Mouse (Mus musculus): ENCODE results near the gene Cby1. TPM values are rescaled to one million over a fixed set of nuclear protein-coding genes. Genes with fewer than 3 reads are reported as not detected.
A peak's percentile ranks its signal among the peaks of the same experiment; 100 is the strongest.
"Not testable (repeated sequence)": the region's sequence is repeated elsewhere in the genome, so short reads cannot be mapped to it uniquely, and the experiment has no call there.

The Cby1 gene
- 10 to 100 TPM; 18.7 to 23.6 TPM for total RNA-seq (2021)
- long read RNA-seq, experiment 1, transcript Cby1-201 (5 exons, 1,147 nt) = major isoform, 20 of 21 reads
- long read RNA-seq, experiment 1, partial matches to known transcripts = 0 of 21 reads
- long read RNA-seq, experiment 1, other reads (novel, unspliced or antisense) = 1 of 21 reads
- long read RNA-seq, experiment 2, transcript Cby1-201 (5 exons, 1,147 nt) = major isoform, 14 of 14 reads
- long read RNA-seq, experiment 2, partial matches to known transcripts = 0 of 14 reads
- long read RNA-seq, experiment 2, other reads (novel, unspliced or antisense) = 0 of 14 reads

DNA sequence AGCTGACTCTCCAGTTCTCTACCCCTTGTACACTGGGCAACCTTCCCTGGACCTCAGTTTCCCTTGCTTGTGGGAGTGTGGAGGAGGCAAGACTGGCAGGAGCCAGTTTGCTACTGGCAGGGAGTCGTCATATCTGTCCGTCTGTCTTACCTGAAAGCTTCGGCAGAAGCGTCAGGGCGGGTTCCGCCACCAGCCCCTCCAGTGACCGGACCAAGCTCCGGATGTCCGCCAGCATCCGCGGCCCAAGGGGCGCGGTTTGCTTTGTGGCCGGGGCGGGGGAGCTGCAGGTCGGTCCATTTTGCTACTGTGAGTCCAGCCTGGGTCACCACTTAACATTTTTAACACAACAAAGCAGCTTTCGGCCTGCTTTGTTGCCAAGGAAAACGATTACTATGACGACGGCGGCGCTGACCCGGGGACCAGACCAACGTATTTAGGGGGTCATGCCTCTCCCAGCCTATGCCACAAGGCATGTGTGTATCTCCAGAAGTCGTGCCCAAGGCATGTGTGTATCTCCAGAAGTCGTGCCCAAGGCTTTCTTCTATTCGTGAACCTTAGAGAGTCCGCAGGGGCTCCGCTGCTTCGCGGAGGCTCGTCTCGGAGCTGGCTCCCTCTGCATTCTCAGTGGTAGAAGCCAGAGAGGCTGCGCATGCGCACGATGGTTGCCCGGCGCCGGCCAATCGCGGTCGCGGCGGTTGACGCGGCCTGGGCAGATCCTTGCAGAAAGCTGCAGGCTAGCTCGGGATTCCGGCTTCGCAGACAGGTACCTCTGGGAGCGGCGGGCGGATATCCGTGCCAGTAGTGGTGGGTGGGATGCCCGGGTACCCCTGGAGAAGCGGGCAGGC, at the start of gene Cby1, which contains the start of gene Fam227a:
Gene Cby1 (plus strand): TSS at position 669 of the 845 bp plus-strand sequence.
Gene Fam227a (minus strand): TSS at position 426 of the 845 bp plus-strand sequence.
- DNase-seq = peak; percentile 96

DNA sequence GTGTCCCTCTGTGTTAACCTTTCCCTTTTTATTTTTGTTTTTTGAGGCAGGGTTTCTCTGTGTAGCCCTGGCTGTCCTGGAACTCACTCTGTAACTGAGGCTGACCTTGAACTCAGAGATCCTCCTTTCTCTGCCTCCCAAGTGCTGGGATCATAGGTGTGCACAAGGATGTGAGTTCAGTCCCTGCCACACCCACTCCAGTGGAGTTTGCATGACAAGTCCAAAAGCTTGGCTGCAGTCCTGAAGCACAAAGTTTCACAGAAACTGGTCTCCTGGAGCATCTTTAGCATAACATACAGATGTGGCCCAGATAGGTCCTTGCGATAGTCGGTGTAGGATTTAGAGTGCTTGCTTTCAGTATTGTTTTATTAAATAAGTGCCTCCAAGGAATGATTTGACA, 49.8 kb upstream of the Cby1 start:
- no peak for DNase-seq

DNA sequence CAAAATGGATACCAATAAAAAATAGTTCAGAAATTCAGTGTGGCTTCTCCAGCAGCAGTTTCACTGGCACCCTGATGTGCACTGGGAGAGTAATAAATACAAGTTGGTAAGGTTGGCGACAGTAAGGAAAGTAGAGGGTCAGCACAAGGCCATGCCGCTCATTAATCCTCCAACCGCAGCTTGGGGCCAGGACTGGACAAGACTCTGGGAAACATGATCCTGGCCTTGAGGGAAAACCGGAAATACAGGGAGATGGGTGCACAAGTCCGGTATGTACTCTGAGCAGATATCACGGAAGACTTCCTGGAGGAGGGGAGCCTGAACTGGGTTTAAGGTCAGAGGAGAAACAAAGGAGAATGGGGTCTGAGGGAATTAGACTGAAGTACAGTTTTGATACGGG, 43.5 kb upstream of the Cby1 start:
- no peak for DNase-seq

DNA sequence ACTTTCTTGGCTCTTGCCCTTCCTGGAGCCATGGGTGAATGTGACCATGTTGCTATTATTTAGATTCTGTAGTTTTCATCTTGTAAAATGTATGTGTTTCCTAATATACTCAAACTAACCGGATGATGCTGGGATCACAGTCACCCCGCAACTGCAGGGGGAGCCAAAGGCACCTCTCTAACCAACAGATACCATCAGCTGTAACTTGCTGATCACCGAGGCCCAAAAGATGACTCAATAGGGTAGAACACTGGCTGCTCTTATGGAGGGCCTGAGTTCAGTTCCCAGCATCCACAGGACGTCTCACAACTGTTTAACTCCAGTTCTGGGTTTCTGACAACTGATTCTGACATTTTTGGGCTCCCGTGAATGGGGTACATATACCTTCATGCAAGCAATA, 42.3 kb upstream of the Cby1 start:
- no peak for DNase-seq

DNA sequence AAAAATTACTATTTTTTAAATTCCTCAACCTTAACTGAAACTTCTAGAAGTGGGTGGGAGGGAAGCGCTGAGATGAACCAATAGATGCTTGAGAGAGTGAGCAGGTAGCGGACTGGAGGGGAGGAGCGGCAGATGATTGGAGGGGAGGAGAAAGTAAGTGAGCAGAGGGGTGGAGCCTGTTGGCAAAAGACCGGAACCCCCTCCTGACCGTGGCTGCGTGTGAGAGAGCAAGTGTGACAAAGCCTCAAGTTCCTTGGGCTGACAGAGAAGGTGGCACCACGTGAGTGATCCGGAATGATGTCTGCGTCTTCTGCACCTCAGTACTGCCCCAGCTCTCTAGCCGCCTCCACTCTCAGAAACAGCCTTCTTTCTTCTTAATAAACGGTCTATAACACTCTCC, 41.9 kb upstream of the Cby1 start:
- no peak for DNase-seq

DNA sequence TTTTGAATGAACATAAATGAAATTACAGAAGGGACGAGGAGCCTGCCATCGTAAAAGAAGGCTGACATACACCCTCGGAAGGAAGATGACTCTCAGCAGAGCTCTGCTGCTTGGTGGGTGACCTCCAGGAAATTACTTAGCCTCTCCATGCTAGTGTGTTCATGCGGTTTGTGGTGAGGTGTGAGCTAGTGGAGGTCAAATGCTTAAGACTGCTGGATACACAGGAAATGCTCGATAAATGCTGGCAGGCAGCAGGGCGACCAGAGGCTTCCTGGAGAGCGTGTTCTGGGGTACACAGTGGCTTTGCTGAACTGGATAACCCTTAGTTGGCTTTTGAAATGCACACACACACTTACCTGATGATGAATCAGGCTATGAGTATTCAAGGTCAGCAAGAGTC, 40.5 kb upstream of the Cby1 start:
- no peak for DNase-seq

DNA sequence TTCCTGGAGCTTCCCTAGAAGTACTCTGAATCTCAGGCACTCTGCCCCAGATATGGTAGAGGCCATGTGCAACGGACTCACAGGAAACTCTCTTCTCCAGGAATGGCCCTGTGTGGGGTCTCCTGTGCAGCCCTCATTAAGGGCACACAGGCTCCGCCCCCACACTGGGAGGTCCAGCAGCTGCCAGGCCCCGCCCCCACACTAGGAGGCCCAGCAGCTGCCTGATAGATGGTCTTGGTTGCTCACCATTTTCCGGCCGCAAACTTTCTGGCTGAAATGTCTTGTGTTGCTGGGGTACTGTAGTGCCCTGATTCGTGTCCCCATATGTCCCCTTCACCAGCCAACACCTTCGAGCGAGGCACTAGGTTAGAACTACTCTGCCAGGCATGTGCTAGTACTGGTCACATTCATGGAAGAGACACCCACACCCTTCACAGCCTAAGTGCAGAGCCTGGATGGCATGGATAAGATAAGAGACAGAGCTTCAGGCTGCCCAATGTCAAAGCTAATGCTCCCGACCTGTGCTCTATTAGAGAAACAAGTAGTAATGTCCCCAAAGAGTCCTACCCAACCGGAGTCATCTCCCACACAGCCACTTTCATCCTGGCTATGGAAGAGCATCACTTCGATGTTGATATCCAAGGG, 39.1 kb upstream of the Cby1 start:
- no peak for DNase-seq

DNA sequence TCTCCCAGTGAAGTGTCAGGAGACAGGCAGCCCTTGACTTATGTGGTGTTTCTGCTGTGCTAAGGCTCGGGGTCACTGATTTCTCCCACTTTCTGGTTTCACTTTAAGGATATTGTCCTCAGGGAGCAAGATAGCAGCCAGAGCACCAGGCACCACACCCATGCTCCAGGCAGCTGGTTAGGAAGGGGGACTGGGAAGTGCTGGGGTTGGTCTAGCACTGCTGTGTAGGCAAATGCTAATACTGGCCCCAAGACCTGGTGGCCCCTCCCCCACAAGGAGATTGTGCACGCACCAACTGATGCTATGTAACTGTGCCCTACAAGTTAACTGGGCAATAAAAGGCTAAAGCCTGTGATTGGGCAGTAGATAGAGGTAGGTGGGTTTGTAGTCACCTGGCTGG, 28.5 kb upstream of the Cby1 start:
- no peak for DNase-seq

DNA sequence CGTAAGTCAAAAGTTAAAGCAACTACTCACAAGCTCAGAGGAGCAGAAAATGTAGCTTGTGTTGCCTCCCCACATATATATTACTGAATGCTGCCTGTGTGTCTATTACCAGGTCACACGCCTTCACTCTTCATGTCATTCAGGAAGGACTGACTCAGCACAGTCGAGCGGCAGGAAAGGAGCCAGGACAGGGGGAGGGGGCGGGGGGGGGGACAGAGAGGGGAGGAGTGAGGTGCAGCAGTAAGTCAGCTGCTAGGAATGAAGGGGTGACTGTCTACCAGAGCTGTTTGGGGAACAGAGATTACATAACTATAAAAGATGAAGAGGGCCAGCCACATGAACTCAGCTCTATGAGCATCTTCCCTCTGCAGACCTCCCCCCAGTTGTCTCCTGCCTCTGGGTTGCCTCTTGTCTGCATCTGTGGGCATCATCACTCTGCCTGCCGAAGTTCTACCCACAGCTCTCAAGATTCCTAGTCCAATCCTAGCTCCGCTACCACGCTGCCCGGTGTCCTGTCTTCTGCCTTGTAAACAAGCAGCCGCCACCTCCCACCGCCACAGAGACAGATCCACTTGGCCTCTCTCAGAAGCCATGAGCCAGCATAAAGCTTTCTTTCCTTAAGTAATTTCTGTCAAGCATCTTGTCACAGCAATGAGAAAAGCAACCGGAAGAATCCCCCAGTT, 17.7 kb upstream of the Cby1 start:
- no peak for DNase-seq

DNA sequence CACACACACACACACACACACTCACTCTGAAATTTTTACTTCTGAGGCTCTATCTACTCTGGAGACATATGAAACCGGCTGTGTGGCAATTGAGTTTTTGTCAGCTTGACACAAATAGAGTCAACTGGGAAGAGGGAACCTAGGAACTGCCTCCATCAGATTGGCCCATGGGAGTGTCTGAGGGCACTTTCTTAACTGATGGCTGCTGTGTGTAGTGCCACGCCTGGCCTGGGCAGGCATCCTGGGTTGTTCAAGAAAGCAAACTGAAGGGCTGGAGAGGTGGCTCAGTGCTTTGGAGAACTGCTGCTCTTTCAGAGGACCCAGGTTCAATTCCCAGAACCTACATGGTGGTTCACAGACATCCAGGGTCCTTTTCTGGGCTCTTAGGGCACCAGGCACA, 13.5 kb upstream of the Cby1 start:
- DNase-seq = no peak

DNA sequence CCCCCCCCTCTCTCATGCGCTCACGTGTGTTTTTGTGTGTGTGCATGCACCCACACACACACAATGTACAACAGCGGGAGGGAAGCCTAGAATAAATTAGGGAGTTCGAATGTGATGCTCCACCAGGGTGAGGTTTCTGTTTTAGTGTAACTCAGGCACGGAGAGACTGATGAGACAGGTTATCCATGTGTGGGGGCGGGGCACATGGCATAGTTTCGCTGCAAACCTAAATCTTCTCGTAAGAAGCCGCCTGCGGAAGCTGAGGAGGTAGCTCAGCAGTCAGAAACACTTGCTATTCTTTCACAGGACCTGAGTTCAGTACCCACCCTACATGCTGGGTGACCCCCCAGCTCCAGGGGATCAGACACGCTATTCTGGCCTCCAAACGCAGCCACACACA, 10.9 kb upstream of the Cby1 start:
- no peak for DNase-seq

DNA sequence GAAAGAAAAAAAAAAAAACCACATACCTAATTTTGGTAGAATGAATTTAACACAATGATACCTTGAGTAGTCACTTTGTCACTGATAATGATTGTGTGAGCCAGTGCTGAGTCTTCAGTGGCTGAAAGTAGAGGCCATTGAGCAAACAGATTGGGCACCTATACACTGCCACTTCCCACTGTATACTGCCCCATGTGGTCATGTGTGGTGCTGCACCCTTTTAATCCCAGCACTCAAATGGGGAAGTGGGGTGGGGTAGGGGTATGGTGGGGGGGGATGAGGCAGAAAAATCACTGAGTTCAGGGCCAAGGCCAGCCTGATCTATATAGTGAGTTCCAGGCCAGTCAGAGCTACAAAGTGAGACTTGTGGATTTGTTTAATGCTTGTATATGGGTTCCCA, 8.4 kb upstream of the Cby1 start:
- DNase-seq = peak in 1 of 2 experiments; percentile 48

DNA sequence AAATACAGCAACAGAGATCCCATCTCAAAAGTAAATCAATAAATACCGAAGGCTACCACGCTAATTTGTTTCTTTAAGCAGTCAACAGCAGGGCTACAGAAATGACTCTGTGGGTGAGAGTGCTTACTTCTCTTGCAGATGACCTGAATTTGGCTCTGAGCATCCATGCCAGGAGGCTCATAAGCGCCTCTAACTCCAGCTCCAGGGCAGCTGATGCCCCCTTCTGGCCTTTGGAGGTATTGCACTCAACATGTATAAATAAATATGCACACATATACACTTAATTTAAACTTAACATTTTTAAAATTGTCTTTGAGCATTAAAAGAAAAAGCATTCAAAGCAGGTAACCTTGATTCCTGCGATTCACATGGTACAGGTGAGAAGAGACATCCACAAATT, 7.5 kb upstream of the Cby1 start:
- DNase-seq = no peak

DNA sequence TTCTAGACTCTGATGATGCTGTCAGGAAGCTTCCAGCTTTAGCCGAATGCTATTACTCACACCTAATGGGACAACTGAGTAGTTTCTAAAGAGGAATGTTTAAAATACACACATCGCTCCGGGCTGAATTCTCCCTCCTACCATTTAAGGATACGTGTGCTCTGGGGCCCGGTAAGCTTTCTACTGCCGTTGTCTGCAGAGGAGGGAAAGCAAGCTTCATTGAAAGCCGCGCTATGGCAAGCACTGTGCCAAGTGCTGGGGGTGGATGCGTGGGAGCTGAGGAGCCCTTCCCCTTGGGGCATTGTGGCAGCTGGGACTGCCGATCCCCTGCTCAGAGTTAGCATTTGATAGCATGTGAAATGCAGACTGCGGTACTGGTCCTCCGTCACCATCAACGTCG, 2.5 kb upstream of the Cby1 start:
- no peak for DNase-seq

DNA sequence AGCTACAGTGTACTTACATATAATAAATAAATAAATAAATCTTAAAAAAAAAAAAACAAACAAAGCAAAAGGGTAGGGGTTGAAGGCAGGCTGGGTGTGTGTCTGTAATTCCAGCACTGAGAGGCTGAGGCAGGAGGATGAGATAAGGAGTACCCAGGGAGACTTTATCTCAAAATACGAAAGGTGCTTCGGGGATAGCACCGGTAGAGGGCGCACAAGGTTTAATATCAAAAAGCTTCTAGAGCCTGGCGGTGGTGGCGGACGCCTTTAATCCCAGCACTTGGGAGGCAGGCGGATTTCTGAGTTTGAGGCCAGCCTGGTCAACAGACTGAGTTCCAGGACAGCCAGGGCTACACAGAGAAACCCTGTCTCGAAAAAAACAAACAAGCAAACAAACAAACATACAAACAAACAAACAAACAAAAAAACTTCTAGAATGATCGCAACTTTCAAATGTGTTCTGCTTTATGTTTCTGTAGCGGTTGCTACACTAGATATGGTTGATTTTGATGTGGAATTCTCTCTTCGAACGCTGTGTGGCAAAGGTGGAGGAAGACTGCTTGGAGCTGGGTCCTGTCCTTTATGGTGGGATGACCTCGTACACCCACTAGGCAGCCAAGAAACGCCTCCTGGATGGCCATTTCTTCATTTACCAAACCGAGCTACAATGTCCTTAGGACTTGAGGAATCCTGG, 1.0 kb upstream of the Cby1 start:
- DNase-seq = peak; percentile 84 to 93

DNA sequence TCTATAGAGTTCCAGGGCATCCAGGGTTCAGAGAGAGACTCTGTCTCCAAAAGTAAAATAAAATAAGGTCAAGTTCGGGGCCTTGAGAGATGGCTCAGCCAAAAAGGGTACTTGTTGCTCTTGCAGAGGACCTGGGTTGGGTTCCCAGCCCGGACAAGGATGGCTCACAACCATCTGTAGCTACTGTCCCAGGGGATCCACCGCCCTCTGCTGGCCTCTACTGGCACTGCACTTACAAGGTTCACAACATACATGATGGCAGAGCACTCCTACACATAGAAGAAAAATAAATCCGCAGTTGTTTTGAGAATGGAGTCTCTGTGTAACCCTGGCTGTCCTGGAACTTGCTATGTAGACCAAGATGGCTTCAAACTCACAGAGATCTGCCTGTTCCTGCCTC, 2.9 kb downstream of the Cby1 start:
- DNase-seq = peak in 1 of 2 experiments; percentile 37

DNA sequence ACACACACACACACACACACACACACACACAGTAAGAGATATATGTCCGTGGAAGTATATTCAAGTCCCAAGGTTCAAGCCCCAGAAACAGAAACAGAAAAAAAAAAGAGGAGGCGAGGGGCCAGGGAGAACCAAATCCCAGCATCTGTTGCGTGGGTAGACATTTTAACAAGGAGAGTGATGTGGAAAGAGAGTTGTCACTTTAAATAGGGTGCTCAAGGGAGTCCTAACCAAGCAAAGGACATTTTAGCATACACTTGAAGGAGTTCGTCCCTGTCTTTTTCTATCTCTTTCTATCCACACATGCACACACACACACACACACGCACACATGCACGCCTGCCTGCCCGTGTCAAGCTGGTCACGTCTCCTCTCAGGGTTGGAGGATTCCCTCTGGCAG, 5.7 kb downstream of the Cby1 start:
- DNase-seq = no peak

DNA sequence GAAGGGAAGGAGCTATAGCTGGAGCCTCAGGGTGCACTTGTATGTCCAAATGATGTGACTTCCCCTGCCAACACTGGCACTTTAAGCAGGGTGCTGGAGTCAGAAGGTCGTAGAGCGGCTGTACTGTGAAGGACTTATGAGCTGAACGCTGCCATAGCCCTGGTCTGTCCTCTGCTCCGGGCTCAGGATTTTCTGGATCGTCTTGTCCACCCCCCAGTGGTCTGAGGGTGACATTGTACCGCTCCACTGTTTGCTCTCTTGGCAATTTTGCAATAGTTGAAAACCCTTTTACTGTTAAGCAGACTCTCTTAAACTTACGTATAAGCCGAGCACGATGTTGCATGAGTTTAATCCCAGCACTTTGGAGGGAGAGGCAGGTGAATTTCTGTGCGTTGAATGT, 10.2 kb downstream of the Cby1 start:
- no peak for DNase-seq

DNA sequence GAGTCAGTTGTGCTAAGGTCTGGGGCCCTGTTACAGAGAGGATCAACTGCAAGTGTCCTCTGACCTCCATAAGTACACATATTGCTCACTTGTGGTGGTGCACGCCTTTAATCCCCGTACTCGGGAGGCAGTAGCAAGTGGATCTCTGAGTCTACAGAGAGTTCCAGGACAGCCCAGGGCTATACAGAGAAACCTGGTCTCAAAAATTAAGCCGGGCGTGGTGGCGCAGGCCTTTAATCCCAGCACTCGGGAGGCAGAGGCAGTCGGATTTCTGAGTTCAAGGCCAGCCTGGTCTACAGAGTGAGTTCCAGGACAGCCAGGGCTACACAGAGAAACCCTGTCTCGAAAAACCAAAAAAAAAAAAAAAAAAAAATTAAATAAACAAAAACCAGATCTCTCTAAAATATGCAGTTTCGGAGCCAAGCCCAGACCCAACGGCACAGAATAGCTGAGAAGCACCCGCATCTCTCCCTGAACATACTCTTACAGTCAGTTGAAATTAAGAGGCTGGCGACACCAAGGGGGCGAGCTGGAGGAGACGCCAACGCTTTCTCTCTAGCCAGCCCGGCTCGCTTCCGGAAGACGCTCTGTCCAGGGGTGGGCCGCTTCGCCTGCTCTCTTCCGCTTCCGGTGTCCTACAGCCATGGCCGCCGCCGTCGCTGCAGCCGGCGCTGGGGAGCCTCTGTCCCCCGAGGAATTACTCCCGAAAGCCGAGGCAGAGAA, 11.4 kb downstream of the Cby1 start, which contains the start of gene Tomm22:
Gene Tomm22 (plus strand): TSS at position 613 of the 723 bp plus-strand sequence.
- DNase-seq = peak; percentile 90 to 94

DNA sequence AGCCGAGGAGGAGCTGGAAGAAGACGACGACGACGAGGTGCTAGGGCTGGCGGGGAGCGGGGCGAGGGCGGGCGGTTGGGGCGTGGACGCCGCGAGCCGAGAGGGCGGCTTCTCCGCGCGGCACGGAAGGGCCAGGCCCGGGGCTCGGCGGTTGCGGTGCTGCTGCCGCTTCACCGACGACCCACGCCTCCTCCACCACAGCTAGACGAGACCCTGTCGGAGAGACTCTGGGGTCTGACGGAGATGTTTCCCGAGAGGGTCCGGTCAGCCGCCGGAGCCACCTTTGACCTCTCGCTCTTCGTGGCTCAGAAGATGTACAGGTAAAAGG, 11.9 kb downstream of the Cby1 start:
- no peak for DNase-seq

DNA sequence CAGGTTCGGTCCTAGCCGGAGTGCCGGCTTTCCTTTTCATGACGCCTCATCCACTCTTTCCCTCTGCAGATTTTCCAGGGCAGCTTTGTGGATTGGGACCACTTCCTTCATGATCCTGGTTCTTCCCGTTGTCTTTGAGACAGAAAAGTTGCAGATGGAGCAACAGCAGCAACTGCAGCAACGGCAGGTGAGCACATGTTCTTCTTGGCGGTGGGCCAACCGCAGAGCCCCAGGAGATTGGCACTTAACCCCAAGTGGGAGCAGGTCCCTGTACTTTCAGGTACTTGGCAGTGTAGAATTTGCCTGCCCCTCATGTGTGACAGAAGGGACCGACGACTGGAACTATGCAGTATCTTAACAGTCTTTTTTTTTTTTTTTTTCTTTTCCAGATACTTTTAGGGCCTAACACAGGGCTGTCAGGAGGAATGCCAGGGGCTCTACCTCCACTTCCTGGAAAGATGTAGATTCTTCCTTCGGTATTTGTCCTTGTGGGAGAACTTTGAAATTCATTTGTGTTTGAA, 12.9 kb downstream of the Cby1 start:
- DNase-seq = not testable (repeated sequence)

Measured in heart, adult 18-20 months (tissue).